Mouse (Mus musculus) ES-E14 (cell line): ENCODE results near the gene Rgmb. TPM values are rescaled to one million over a fixed set of nuclear protein-coding genes. Genes with fewer than 3 reads are reported as not detected.

ENCODE experiments used
- DNase-seq: peaks from one replicate; pipeline ENCODE4 v3.0.0-alpha.2; 2013; ENCODE audit warnings: low read depth, low spot score
- H3K27ac ChIP-seq: 2 replicates; pipeline ENCODE4 v1.5.1; 2012; ENCODE audit warnings: low read depth, mild to moderate bottlenecking, low read length, moderate library complexity, mixed read lengths; ENCODE audit not compliant: poor library complexity, insufficient read depth, severe bottlenecking
- H3K36me3 ChIP-seq: 2 replicates; pipeline ENCODE4 v1.6.1; 2012; ENCODE audit warnings: mild to moderate bottlenecking, low read length, moderate library complexity, mixed read lengths; ENCODE audit not compliant: control insufficient read depth, poor library complexity, insufficient read depth, severe bottlenecking
- H3K4me1 ChIP-seq, 2 experiments: fragments of 150-350 bp in 1 of 2; sonication (generic) in 1 of 2; 2 replicates each; pipeline ENCODE4 v1.6.1; 2012; ENCODE audit warnings: low read length in 2 of 2, mild to moderate bottlenecking in 1 of 2, mixed read lengths in 1 of 2; ENCODE audit not compliant: control insufficient read depth in 2 of 2, insufficient read depth in 2 of 2, poor library complexity in 1 of 2
- H3K4me3 ChIP-seq, 2 experiments: fragments of 150-350 bp in 1 of 2; sonication (generic) in 1 of 2; 2 replicates each; pipeline ENCODE4 v1.5.1; 2012; ENCODE audit warnings: low read length in 2 of 2, low read depth in 1 of 2, mild to moderate bottlenecking in 1 of 2, mixed read lengths in 1 of 2; ENCODE audit not compliant: insufficient read depth in 1 of 2, poor library complexity in 1 of 2, severe bottlenecking in 1 of 2
- H3K9ac ChIP-seq: 2 replicates; pipeline ENCODE4 v1.6.1; 2012; ENCODE audit warnings: low read depth, mild to moderate bottlenecking, low read length, mixed read lengths; ENCODE audit not compliant: poor library complexity, insufficient read depth, severe bottlenecking
- H3K9me3 ChIP-seq: fragments of 150-350 bp; sonication (generic); 2 replicates; pipeline ENCODE4 v1.6.1; 2012; ENCODE audit warnings: low read depth, mild to moderate bottlenecking, low read length; ENCODE audit not compliant: control insufficient read depth, insufficient read depth
- CHD2 ChIP-seq: IDR thresholded peaks from 2 replicates; pipeline ENCODE4 v1.6.1; 2014; ENCODE audit warnings: mild to moderate bottlenecking, low read depth, low read length, inconsistent platforms
- HCFC1 ChIP-seq: IDR thresholded peaks from 2 replicates; pipeline ENCODE4 v1.6.1; 2012; ENCODE audit warnings: low read length, inconsistent platforms, borderline replicate concordance; ENCODE audit not compliant: insufficient read depth
- MAFK ChIP-seq: IDR thresholded peaks from 2 replicates; pipeline ENCODE4 v1.6.1; 2014; ENCODE audit warnings: mild to moderate bottlenecking, low read depth, low read length, inconsistent platforms; ENCODE audit not compliant: insufficient read depth
- ZC3H11A ChIP-seq: IDR thresholded peaks from 2 replicates; pipeline ENCODE4 v1.6.1; 2012; ENCODE audit warnings: low read depth, mild to moderate bottlenecking, inconsistent platforms, low read length, borderline replicate concordance
- ZNF384 ChIP-seq: IDR thresholded peaks from 2 replicates; pipeline ENCODE4 v1.6.1; 2012; ENCODE audit warnings: low read depth, low read length, inconsistent platforms
- in situ Hi-C, 2 experiments: fragments of 600-800 bp; cut with MboI; formaldehyde crosslinking; loops; one replicate each; pipeline ENCODE4 v1.15.1; 2025; ENCODE audit warnings: low sequenced_read_pairs in 2 of 2, inconsistent platforms in 1 of 2; ENCODE audit not compliant: unreplicated experiment in 2 of 2
- total RNA-seq: library from RNA; depleted of rRNA; stranded (reverse); fragments of 300-350 nt; gene quantifications from 2 replicates; pipeline ENCODE4 v1.2.3, GENCODE M21; 2012

Rgmb gene
- total RNA-seq, 1 experiment = 7.2 TPM

- peaks cover 0 to 2% of the 10 kb centered on the region in 2 experiments; a peak in 1 of 4 replicates for H3K4me1 ChIP-seq
- peaks cover 4% of the 10 kb centered on the region for H3K36me3 ChIP-seq
- no peak for DNase-seq
- H3K27ac ChIP-seq = no peak overlapping the region
- no peak for TF ChIP-seq MAFK
- TF ChIP-seq ZC3H11A = no peak
- TF ChIP-seq ZNF384 = no peak
- no peak for TF ChIP-seq CHD2
- no peak for TF ChIP-seq HCFC1
- no peak overlapping the region for H3K9ac ChIP-seq
- no peak overlapping the region for H3K4me3 ChIP-seq
- H3K9me3 ChIP-seq = no peaks in the 10 kb centered on the region
- in situ Hi-C loops = no loop called here
These were observed 10.7 kb downstream of the Rgmb start for GRCm38 (mm10) chr17:15820146-15820545.

- DNase-seq = no peak
These were observed 12.5 kb downstream of the Rgmb start for GRCm38 (mm10) chr17:15818372-15818771.

GRCm38 (mm10) chr17:15817634-15818033 lies 13.2 kb downstream of the Rgmb start:
- no peak overlapping the region for H3K4me3 ChIP-seq
- no peak for DNase-seq
- H3K4me1 ChIP-seq = peaks cover 0 to 2% of the 10 kb centered on the region in 2 experiments; a peak in 1 of 4 replicates
- no peak overlapping the region for H3K9ac ChIP-seq
- in situ Hi-C loops = no loop called here
- H3K9me3 ChIP-seq = no peaks in the 10 kb centered on the region
- TF ChIP-seq HCFC1 (no peak), CHD2 (no peak), MAFK (no peak), ZC3H11A (no peak), ZNF384 (no peak)
- peaks cover 4% of the 10 kb centered on the region for H3K36me3 ChIP-seq
- no peak overlapping the region for H3K27ac ChIP-seq

More at GRCm38 (mm10) chr17:15818372-15818771, 12.5 kb downstream of the Rgmb start:
- in situ Hi-C loops = no loop called here
- Histone ChIP-seq H3K9me3 (no peaks in the 10 kb centered on the region), H3K27ac (no peak overlapping the region), H3K36me3 (peaks cover 4% of the 10 kb centered on the region), H3K4me3 (no peak overlapping the region), H3K4me1 (peaks cover 0 to 2% of the 10 kb centered on the region in 2 experiments; a peak in 1 of 4 replicates), H3K9ac (no peak overlapping the region)
- TF ChIP-seq MAFK = no peak
- no peak for TF ChIP-seq HCFC1
- TF ChIP-seq ZC3H11A = no peak
- TF ChIP-seq ZNF384 = no peak
- no peak for TF ChIP-seq CHD2

GRCm38 (mm10) chr17:15817096-15817450 lies 13.8 kb downstream of the Rgmb start:
- peaks cover 4% of the 10 kb centered on the region for H3K36me3 ChIP-seq
- in situ Hi-C loops = no loop called here
- no peak overlapping the region for H3K27ac ChIP-seq
- H3K9ac ChIP-seq = no peak overlapping the region
- H3K9me3 ChIP-seq = no peaks in the 10 kb centered on the region
- TF ChIP-seq ZNF384 = no peak
- no peak for TF ChIP-seq ZC3H11A
- no peak for TF ChIP-seq CHD2
- no peak for TF ChIP-seq HCFC1
- TF ChIP-seq MAFK = no peak
- no peak for DNase-seq
- no peak overlapping the region for H3K4me3 ChIP-seq
- peaks cover 0 to 2% of the 10 kb centered on the region in 2 experiments; a peak in 1 of 4 replicates for H3K4me1 ChIP-seq
